Mouse (Mus musculus) C2C12 (cell line): Measurements from ENCODE around the gene Soat1. TPM values are rescaled to one million over a fixed set of nuclear protein-coding genes. Genes with fewer than 3 reads are reported as not detected.

Experiments used
- H3K27me3 ChIP-seq: one replicate; pipeline ENCODE4 v1.6.1; 2011; ENCODE audit not compliant: control insufficient read depth, insufficient read depth, insufficient read length
- H3K36me3 ChIP-seq: one replicate; pipeline ENCODE4 v1.6.1; 2011; ENCODE audit not compliant: control insufficient read depth, insufficient read depth
- H3K4me3 ChIP-seq: one replicate; pipeline ENCODE4 v1.5.1; 2011; ENCODE audit warnings: mild to moderate bottlenecking, control low read depth; ENCODE audit not compliant: poor library complexity, insufficient read depth, severe bottlenecking
- H3K79me2 ChIP-seq: one replicate; pipeline ENCODE4 v1.6.1; 2011; ENCODE audit not compliant: control insufficient read depth, insufficient read depth
- H3K79me3 ChIP-seq: one replicate; pipeline ENCODE4 v1.6.1; 2011; ENCODE audit warnings: low read depth, control low read depth
- H3ac ChIP-seq: one replicate; pipeline ENCODE3; 2011; ENCODE audit warnings: low read depth; ENCODE audit not compliant: control insufficient read depth, insufficient read length
- CEBPB ChIP-seq: IDR thresholded peaks from one replicate; pipeline ENCODE4 v1.6.1; 2011; ENCODE audit warnings: low read depth, mild to moderate bottlenecking, control low read depth, moderate library complexity
- CTCF ChIP-seq: IDR thresholded peaks from one replicate; pipeline ENCODE4 v1.5.1; 2011; ENCODE audit not compliant: control insufficient read depth, insufficient read depth, insufficient read length
- FOSL1 ChIP-seq: IDR thresholded peaks from one replicate; pipeline ENCODE4 v1.8.0; 2011; ENCODE audit warnings: mild to moderate bottlenecking, low read length; ENCODE audit not compliant: poor library complexity, insufficient read depth, severe bottlenecking
- MAX ChIP-seq: IDR thresholded peaks from one replicate; pipeline ENCODE4 v1.6.1; 2011; ENCODE audit warnings: mild to moderate bottlenecking, control low read depth
- MYOD1 ChIP-seq: IDR thresholded peaks from one replicate; pipeline ENCODE4 v1.6.1; 2011; ENCODE audit warnings: low read depth; ENCODE audit not compliant: control insufficient read depth, insufficient read length
- MYOG ChIP-seq: IDR thresholded peaks from one replicate; pipeline ENCODE4 v1.6.1; 2011; ENCODE audit not compliant: control insufficient read depth, insufficient read length; ENCODE audit errors: extremely low read depth
- USF1 ChIP-seq: IDR thresholded peaks from one replicate; pipeline ENCODE4 v1.6.1; 2011; ENCODE audit warnings: low read depth, mild to moderate bottlenecking, control low read depth, moderate library complexity
- polyA plus RNA-seq: library from polyadenylated mRNA; unstranded; fragments of >200 nt; fragmentation: generic; extraction: Trizol; gene quantifications from one replicate; pipeline ENCODE4 v1.2.1, GENCODE M21; 2012; ENCODE audit warnings: missing spikeins

The Soat1 gene
- polyA plus RNA-seq, 1 experiment: 72.5 TPM

DNA sequence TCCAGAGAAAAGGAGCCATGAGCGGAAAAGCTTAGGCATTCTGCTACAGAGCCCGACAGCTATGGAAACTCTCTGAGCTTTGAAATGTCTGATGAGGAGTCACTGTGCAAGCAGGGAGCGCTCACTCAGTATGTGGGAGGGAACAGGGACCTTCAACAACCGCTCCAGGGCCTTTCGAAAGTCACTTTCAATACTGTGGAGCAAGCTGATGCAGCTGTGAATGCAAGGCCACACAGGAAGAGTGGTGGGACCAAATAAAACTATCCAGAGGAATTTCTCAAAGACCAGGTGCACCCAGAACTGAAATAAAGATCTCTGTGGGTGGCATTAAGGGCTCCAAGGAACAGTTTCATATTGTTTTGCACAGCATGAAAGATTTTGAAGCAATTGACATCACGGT, 51.3 kb downstream of the Soat1 start:
- Histone ChIP-seq H3K79me2 (no peaks in the 10 kb centered on the region), H3K79me3 (no peaks in the 10 kb centered on the region), H3K4me3 (no peak overlapping the region), H3ac (no peak overlapping the region), H3K36me3 (peaks cover 12% of the 10 kb centered on the region), H3K27me3 (no peaks in the 10 kb centered on the region)
- TF ChIP-seq CTCF (no peak), USF1 (no peak), MYOG (no peak), CEBPB (no peak), MYOD1 (no peak), FOSL1 (no peak), MAX (no peak)

DNA sequence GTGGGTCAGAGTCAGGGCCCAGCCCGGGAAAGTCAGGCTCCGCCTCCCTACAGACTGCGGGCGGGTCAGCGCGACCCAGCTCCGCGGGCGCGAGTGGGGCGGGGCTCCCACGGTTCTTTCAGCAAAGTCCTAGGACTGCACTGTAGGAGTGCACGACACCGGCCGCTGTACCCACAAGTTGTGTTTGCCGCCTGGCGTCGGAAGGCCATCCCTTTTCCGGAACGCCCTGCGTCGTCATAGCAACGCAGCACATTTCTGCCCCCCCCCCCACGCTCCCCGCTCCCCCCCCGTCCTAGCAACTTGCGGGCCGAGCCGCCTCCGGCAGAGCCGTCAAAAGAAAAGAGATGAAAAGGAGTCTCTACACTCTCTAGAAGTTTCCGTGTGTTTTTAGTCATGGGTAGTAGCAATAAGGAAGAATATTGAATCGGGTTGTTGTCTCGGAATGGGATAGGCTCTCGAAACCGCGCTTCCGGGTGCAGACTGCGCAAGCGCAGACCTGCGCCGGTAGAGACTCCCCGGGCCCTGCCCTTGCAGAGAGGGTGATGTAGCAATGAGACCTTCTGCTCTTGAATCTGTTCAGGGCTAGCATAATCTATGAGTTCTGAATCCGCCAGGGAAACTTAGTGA, 53.3 kb downstream of the Soat1 start, which contains the start of gene Axdnd1:
Gene Axdnd1 (minus strand): TSS at position 489 of the 627 bp plus-strand sequence.
- Histone ChIP-seq H3K79me2 (no peaks in the 10 kb centered on the region), H3K4me3 (peak within 1 kb of the TSS; percentile 29), H3K36me3 (no peaks in the 10 kb centered on the region), H3K79me3 (no peaks in the 10 kb centered on the region), H3K27me3 (no peaks in the 10 kb centered on the region), H3ac (peak within 1 kb of the TSS; percentile 3)
- TF ChIP-seq USF1 (no peak), MAX (no peak), MYOG (no peak), FOSL1 (no peak), CEBPB (no peak), CTCF (no peak), MYOD1 (no peak)

DNA sequence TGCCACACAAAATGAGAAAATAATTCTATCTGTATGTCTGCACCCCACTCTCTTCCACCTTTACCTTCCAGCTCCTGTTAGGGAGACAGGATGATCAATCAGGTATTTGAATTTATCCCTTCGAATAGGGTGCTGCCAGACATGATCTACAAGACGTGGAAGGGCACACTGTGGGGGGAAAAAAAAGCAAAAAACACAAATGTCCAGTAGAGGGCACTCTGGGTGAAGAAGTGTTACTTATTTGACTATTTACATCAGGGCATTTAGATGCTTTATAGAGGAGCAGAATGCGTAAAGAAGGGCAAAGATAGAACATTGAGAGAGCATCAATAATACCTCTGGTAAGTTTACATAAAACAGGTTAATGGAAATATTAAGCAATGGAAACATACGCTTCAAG, 56.0 kb downstream of the Soat1 start:
- H3K36me3 ChIP-seq: no peaks in the 10 kb centered on the region
- no peaks in the 10 kb centered on the region for H3K79me2 ChIP-seq
- H3K79me3 ChIP-seq: no peaks in the 10 kb centered on the region
- H3ac ChIP-seq: no peak overlapping the region
- TF ChIP-seq MAX (no peak), FOSL1 (no peak), CEBPB (no peak), MYOG (no peak), CTCF (no peak), USF1 (no peak), MYOD1 (no peak)
- no peak overlapping the region for H3K4me3 ChIP-seq
- H3K27me3 ChIP-seq: no peaks in the 10 kb centered on the region

DNA sequence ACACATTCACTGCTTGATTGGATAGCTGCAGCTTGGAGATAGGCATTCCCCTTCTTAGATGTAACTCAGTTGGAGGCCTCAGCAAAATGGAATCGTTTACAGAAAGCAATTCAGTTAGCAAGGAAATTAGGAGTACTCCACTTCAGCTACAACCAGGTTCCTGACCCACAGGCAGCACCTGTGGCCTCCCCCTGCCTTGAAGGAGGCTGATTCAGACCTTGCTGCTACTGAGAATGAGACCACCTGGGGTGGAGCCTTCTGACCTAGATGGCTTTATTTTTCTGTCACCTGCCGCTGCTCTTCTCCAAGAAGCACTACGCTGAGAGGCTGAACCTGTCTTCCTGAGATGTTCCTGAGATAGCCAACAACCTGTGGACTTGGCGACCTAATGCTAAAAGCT, 65.6 kb downstream of the Soat1 start:
- H3K36me3 ChIP-seq: no peaks in the 10 kb centered on the region
- H3K27me3 ChIP-seq: no peaks in the 10 kb centered on the region
- H3K4me3 ChIP-seq: no peak overlapping the region
- H3K79me2 ChIP-seq: no peaks in the 10 kb centered on the region
- H3K79me3 ChIP-seq: no peaks in the 10 kb centered on the region
- TF ChIP-seq MYOG (no peak), MYOD1 (peak; percentile 19)
- no peak overlapping the region for H3ac ChIP-seq

DNA sequence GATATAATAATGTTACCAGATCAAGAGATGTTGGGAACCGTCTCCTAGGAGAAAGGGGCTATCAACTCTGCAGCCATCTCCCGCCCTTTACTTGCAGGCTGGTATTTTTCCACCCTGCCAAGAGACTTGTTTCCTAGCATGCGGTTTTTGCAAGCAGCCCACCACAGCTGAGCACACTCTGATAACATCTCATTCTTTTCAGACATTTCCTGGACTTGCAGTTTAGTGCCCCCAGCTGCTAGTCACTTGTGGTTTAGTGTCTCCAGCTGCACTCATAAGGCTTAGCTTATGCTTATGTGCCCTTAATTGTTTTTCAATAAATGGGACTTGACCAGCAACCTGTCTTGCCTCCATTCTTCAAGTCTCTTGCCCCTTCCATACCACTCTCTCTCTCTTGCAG, 66.1 kb downstream of the Soat1 start:
- TF ChIP-seq CTCF (no peak), USF1 (no peak), MYOD1 (peak; percentile 96), FOSL1 (no peak), MYOG (no peak), CEBPB (no peak), MAX (peak; percentile 11)
- no peaks in the 10 kb centered on the region for H3K79me3 ChIP-seq
- H3K27me3 ChIP-seq: no peaks in the 10 kb centered on the region
- no peaks in the 10 kb centered on the region for H3K36me3 ChIP-seq
- H3K4me3 ChIP-seq: no peak overlapping the region
- no peak overlapping the region for H3ac ChIP-seq
- no peaks in the 10 kb centered on the region for H3K79me2 ChIP-seq

DNA sequence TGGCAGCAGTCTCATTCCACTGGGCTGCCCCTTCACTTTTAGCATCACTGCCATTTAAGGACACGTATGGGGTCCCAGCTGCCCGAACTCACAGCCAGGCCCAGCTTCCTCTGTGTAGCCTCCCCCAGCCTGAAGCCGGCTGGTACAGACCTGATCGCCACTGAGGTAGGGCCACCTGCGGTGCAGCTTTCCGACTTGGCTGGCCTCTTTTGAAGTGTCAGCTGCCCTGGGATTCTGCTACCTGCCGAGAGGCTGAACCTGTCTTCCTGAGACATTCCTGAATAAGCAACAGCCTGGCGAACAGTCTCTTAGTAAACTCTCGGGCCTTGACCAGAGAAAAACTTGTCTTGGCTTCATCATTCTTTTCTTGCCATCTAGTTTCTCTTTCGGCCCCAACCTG, 70.9 kb downstream of the Soat1 start:
- Histone ChIP-seq H3ac (no peak overlapping the region), H3K79me2 (no peaks in the 10 kb centered on the region), H3K79me3 (no peaks in the 10 kb centered on the region), H3K36me3 (no peaks in the 10 kb centered on the region), H3K27me3 (no peaks in the 10 kb centered on the region), H3K4me3 (no peak overlapping the region)
- no peak for TF ChIP-seq CTCF
- TF ChIP-seq FOSL1: no peak
- TF ChIP-seq MYOG: no peak
- TF ChIP-seq USF1: no peak
- no peak for TF ChIP-seq CEBPB
- TF ChIP-seq MYOD1: no peak
- TF ChIP-seq MAX: no peak
